Mouse (Mus musculus) ovary, postnatal 36 days (tissue): Measurements from ENCODE around the gene Pak7.
"Not testable (repeated sequence)": the region's sequence is repeated elsewhere in the genome, so short reads cannot be mapped to it uniquely, and the experiment has no call there.

ENCODE experiments used
- DNase-seq: peaks from one replicate; pipeline ENCODE4 v3.0.0; 2022; ENCODE audit warnings: low spot score, mixed read lengths

Gene Pak7

DNA sequence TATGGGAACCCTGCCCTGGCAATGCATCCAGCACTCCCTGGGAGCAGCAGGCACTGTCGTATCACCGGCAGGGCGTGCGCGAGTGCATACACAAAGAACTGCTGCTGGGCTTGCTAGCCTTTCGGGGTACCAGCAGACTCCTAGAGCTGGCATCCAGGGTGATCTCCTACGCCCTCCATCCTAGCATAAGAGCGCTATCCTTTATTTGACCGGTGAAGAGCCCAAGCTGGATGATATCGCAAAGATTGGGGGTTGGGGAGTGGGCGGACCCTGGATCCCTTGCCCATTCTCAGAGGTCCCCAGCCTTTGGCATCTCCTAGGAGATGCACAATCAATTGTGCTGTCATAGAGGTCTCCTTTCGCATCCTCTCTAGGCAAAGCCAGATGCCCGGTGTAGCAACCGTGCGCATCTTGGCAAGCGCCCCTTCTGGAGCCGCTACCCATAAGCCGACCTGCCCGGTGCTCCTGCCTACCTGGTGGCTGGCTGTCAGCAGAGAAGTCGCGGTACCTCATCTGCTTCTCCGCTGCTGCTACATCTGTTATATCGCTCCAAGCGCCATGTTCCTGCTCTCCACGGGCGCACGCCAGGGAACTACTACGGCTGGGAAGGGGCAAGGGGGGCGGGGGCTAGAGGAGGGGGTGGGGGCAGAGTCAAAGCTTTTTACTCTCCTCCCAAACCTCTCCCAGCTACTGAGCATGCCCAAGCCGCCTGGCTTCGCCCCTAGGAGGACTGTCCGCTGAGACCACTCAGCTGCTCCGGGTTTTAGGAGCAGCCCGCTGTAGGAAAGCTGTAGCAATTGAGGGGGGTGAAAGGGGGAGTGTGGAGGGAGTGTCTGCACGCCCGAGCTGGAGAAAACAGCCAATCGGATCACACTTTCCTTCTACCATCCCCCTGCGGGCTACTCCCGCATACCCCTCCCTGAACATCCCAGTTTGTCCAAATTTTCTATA is at the start of gene Pak7:
Gene Pak7 (minus strand): TSS at position 787 of the 951 bp plus-strand sequence.
- peak; percentile 29 for DNase-seq

- DNase-seq, result no peak
Measured at GRCm38 (mm10) chr2:136425561-136425960, 37.8 kb upstream of the Pak7 start.

DNA sequence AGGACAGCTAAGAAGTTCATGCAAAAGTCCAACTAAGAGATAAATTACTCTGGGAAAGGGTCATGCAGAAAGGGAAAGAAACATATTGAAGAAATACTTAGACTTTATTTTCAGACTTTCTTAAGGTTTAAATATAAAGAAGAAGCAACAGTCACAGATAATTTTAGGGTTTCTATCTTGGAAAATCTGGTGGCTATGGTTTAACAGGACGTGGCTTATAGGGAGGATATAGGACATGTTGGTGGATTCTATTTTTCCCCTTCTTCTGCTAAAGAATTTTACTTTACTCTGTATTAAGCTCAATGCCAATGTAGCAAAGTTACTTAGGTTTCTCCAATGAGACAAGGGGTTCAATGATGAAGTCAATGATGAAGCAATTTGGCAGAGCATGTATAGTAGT is 31.8 kb upstream of the Pak7 start:
- DNase-seq, result no peak

GRCm38 (mm10) chr2:136416381-136416780 is 28.6 kb upstream of the Pak7 start:
- no peak for DNase-seq

- DNase-seq, result no peak
Measured at GRCm38 (mm10) chr2:136402587-136402986, 14.8 kb upstream of the Pak7 start.

GRCm38 (mm10) chr2:136375318-136375717 is 12.4 kb downstream of the Pak7 start:
- DNase-seq, result no peak

- no peak for DNase-seq
Measured at GRCm38 (mm10) chr2:136372361-136372760, 15.4 kb downstream of the Pak7 start.

- DNase-seq, result no peak
Measured at GRCm38 (mm10) chr2:136351393-136352096, 36.2 kb downstream of the Pak7 start.

DNA sequence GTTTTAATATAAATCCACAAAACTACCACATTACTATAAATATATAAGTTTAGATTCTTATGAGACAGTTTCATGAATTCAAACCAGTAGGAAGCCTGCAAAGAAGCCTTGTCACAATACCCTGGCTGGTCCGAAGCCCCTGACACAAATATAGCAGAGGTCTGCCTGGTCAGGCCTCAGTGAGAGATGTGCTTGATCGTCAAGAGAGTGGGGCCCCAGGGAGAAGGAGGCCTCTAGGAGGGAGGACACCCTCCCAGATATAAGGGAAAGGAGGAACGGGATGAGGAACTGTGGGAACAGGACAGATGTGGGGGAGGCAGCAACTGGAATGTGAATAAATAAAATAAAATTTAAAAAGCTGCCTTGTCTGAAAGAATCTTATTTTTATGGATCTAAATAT is 37.3 kb downstream of the Pak7 start:
- DNase-seq, result no peak

- DNase-seq, result no peak
Measured at GRCm38 (mm10) chr2:136349671-136350275, 38.0 kb downstream of the Pak7 start.

- not testable (repeated sequence) for DNase-seq
Measured at GRCm38 (mm10) chr2:136344240-136344780, 43.5 kb downstream of the Pak7 start.

DNA sequence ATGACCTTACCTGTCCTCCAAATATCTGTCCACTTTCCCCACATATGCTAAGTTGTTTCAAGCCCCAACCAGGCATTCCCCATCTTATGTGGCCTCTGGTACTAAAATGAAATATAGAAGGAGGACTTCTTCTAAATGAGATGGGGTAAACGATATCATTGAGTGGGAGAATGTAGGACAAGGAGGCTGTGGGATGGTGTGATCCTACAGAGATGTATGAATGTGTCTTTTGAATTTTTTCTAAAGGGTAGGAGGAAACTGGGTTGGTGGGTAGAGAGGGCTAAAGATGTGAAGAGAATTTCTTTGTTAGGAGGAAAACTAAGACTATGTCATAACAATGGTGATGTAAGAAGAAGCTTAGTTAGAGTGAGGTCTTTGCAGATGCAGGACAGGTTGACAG is 57.8 kb downstream of the Pak7 start:
- DNase-seq, result no peak

DNA sequence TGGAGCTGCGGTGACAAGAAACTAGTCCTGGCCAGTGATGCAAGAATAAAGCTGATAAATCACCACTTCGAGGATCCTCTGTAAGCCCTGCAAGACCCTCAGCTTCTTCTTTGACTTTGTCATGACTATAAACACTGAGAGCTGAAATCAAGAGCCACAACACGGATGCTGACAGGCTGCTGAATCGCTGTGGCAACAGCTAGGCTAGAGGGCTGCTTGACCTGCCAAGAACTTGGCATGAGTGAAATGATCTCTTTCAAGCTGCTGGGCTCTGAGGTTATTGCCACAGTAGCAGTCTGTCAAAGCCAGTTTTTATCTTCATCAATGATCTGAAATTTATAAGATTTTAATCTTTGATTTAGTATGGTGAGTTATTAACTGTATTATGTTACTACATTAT is 62.1 kb downstream of the Pak7 start:
- DNase-seq, result no peak

DNA sequence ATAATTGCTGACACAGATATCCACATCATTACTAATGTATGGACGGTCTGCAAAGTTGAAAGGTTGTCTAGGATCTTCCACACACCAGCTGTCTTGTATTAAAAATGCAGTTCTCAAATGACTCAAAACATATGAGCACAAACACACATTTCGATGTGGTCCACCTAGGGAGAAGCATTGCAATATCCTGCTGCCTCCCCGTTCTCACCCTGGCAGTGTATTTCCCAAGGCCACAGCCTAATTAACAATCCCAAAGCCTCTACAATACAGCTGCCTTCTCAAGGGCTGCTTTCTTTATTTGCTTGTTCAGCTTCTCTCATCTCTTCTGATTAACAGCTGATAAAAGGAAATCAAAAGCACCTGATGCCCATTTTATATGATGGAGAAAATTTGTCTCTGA is 78.5 kb downstream of the Pak7 start:
- no peak for DNase-seq

DNA sequence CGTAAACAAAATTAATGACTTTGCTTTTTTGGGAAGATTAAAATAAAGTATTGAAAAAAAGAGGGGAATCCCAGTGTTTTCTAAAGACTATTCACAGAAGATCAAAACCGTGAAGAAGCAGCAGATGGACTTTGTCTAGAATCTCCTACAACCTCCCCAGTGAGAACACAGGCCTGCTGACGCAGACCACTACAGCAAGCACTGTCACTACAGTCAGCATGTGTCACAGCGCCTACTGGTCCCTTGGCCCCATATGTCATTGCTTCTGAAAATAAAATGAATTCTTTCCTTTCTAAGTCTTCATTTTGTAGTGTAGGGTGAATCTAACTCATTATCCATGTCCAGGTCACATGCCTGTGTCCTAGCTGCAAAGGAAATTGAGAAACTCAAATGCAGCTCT is 79.0 kb downstream of the Pak7 start:
- no peak for DNase-seq

- DNase-seq, result no peak
Measured at GRCm38 (mm10) chr2:136302201-136302600, 85.6 kb downstream of the Pak7 start.

GRCm38 (mm10) chr2:136301406-136301805 is 86.4 kb downstream of the Pak7 start:
- no peak for DNase-seq

DNA sequence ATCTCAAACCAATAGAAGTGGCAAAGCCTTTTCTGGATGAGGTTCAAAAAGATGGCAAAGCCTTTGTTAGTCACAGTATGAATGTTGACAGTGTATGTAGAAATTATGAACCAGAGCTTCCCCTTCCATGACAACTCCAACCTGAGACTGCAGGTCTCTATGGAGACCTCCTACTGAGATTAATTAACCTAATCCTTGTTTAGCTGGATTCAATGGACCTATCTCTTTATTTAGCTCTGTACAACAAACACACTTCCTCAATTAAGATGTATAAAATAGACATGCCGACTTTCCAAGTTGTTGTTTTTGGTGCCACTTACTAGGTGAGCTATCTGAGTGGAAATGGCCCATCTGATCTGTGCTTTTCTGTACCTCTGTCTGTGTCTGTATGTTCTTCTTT is 90.4 kb downstream of the Pak7 start:
- no peak for DNase-seq

DNA sequence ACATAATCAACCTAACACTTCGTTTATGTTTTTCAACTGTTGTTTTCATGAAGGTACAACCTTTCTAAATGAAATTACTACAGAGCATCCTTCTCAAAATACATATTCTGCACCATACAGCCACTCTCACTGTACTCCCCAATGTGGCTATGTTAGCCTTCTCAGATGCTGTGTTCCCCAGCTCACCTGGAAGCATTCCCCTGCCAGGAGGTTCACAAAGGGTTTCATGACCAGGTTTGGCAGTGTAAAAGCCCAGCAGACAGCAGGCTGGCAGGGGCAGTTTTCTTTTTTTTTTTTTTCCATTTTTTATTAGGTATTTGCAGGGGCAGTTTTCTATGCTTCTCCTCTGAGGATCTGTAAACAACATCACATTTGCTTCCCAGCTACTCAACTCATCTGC is 105.7 kb downstream of the Pak7 start:
- DNase-seq, result no peak

- not testable (repeated sequence) for DNase-seq
Measured at GRCm38 (mm10) chr2:136241960-136242359, 145.8 kb downstream of the Pak7 start.

GRCm38 (mm10) chr2:136231228-136231627 is 156.5 kb downstream of the Pak7 start:
- no peak for DNase-seq

- no peak for DNase-seq
Measured at GRCm38 (mm10) chr2:136204034-136204433, 183.7 kb downstream of the Pak7 start.
